Mouse (Mus musculus): ENCODE data around the gene Scml4. TPM values are rescaled to one million over a fixed set of nuclear protein-coding genes. Genes with fewer than 3 reads are reported as not detected.
A peak's percentile ranks its signal among the peaks of the same experiment; 100 is the strongest.

The Scml4 gene
- polyA plus RNA-seq, 1 experiment: not detected

DNA sequence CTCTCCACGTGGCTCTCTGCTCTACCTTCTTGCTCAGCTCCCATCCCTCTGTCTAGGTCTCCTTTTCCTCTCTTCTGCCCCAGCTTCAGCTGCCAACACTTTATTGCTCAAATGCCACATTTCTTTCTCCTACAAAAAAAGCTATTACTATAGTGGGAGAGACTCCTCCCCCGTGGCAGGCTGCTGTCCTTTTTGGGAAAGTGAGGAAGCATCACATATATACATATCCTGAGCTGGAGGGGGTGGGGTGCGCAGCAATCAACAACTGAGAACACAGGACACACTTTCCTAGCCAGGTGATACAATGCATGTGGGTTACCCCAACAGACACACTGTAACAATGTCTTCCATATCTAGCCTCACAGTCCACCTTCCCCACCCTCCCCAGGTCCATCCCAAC is 118.2 kb downstream of the Scml4 start:
- Histone ChIP-seq H3K4me3 (ENCODE audit: insufficient read depth, low read depth, low read length) (no peak overlapping the region), H3K27ac (ENCODE audit: insufficient read depth, low read depth, low read length) (no peak overlapping the region), H3K4me1 (ENCODE audit: control insufficient read depth, insufficient read depth, low read length) (no peaks in the 10 kb centered on the region)
- WGBS: 63% methylated on average over 3 of the region's 3 CpGs
- TF ChIP-seq CTCF (IDR thresholded peaks at IDR 0.05; ENCODE audit: insufficient read depth, low read depth, low read length) (no peak), POLR2A (IDR thresholded peaks at IDR 0.05; ENCODE audit: insufficient read depth, low read depth, low read length) (no peak)

GRCm38 (mm10) chr10:42980999-42981757 is 121.0 kb downstream of the Scml4 start:
- Histone ChIP-seq H3K4me1 (ENCODE audit: control insufficient read depth, insufficient read depth, low read length) (no peaks in the 10 kb centered on the region), H3K27ac (ENCODE audit: insufficient read depth, low read depth, low read length) (no peak overlapping the region), H3K4me3 (ENCODE audit: insufficient read depth, low read depth, low read length) (no peak overlapping the region)
- WGBS: 76% methylated on average over 7 of the region's 7 CpGs
- TF ChIP-seq CTCF (IDR thresholded peaks at IDR 0.05; ENCODE audit: insufficient read depth, low read depth, low read length): no peak
- TF ChIP-seq POLR2A (IDR thresholded peaks at IDR 0.05; ENCODE audit: insufficient read depth, low read depth, low read length): no peak

GRCm38 (mm10) chr10:42984886-42985285 is 124.7 kb downstream of the Scml4 start:
- 95% methylated on average over 4 of the region's 4 CpGs for WGBS
- TF ChIP-seq POLR2A (IDR thresholded peaks at IDR 0.05; ENCODE audit: insufficient read depth, low read depth, low read length) (no peak), CTCF (IDR thresholded peaks at IDR 0.05; ENCODE audit: insufficient read depth, low read depth, low read length) (no peak)
- H3K27ac ChIP-seq (ENCODE audit: insufficient read depth, low read depth, low read length): no peak overlapping the region
- no peaks in the 10 kb centered on the region for H3K4me1 ChIP-seq (ENCODE audit: control insufficient read depth, insufficient read depth, low read length)
- no peak overlapping the region for H3K4me3 ChIP-seq (ENCODE audit: insufficient read depth, low read depth, low read length)

DNA sequence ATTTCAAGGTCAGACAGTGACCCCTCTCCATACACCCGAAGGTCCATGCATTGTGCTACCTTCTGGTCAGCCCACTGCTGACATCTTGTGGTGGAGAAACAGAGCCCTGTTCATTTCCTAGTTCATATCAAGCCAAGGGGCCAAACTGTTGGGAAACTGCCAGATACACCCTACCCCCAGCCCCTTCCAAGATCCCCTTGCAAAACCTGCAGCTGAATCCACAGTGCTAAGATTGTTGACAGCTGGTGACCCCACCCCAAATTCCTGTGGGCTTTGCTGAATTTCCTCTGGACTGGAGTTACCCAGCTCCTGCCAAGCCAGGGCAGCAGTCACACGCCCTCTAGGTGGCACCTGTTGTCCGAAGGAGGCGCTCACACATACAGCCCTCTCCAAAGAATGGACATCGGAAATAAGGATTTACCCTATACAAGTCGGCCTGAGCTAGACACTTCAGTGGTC is 127.5 kb downstream of the Scml4 start:
- Histone ChIP-seq H3K4me1 (ENCODE audit: control insufficient read depth, insufficient read depth, low read length) (peaks cover 7% of the 10 kb centered on the region), H3K4me3 (ENCODE audit: insufficient read depth, low read depth, low read length) (no peak overlapping the region), H3K27ac (ENCODE audit: insufficient read depth, low read depth, low read length) (no peak overlapping the region)
- WGBS: 32% methylated on average over 6 of the region's 6 CpGs
- TF ChIP-seq CTCF (IDR thresholded peaks at IDR 0.05; ENCODE audit: insufficient read depth, low read depth, low read length): 0 out of 2 replicates have a peak, but pooled peaks have one; percentile 7
- no peak for TF ChIP-seq POLR2A (IDR thresholded peaks at IDR 0.05; ENCODE audit: insufficient read depth, low read depth, low read length)

GRCm38 (mm10) chr10:42988627-42989026 is 128.5 kb downstream of the Scml4 start:
- no peak overlapping the region for H3K4me3 ChIP-seq (ENCODE audit: insufficient read depth, low read depth, low read length)
- WGBS: 73% methylated on average over 15 of the region's 15 CpGs
- TF ChIP-seq POLR2A (IDR thresholded peaks at IDR 0.05; ENCODE audit: insufficient read depth, low read depth, low read length) (no peak), CTCF (IDR thresholded peaks at IDR 0.05; ENCODE audit: insufficient read depth, low read depth, low read length) (no peak)
- H3K4me1 ChIP-seq (ENCODE audit: control insufficient read depth, insufficient read depth, low read length): peaks cover 7% of the 10 kb centered on the region
- H3K27ac ChIP-seq (ENCODE audit: insufficient read depth, low read depth, low read length): no peak overlapping the region

GRCm38 (mm10) chr10:42989910-42990309 is 129.7 kb downstream of the Scml4 start:
- H3K4me1 ChIP-seq (ENCODE audit: control insufficient read depth, insufficient read depth, low read length): peaks cover 14% of the 10 kb centered on the region
- no peak overlapping the region for H3K4me3 ChIP-seq (ENCODE audit: insufficient read depth, low read depth, low read length)
- TF ChIP-seq CTCF (IDR thresholded peaks at IDR 0.05; ENCODE audit: insufficient read depth, low read depth, low read length) (no peak), POLR2A (IDR thresholded peaks at IDR 0.05; ENCODE audit: insufficient read depth, low read depth, low read length) (no peak)
- no peak overlapping the region for H3K27ac ChIP-seq (ENCODE audit: insufficient read depth, low read depth, low read length)
- 45% methylated on average over 6 of the region's 6 CpGs for WGBS

GRCm38 (mm10) chr10:42991018-42991417 is 130.8 kb downstream of the Scml4 start:
- no peak for TF ChIP-seq CTCF (IDR thresholded peaks at IDR 0.05; ENCODE audit: insufficient read depth, low read depth, low read length)
- TF ChIP-seq POLR2A (IDR thresholded peaks at IDR 0.05; ENCODE audit: insufficient read depth, low read depth, low read length): no peak

GRCm38 (mm10) chr10:42994331-42994782 is 134.2 kb downstream of the Scml4 start:
- TF ChIP-seq POLR2A (IDR thresholded peaks at IDR 0.05; ENCODE audit: insufficient read depth, low read depth, low read length): no peak
- TF ChIP-seq CTCF (IDR thresholded peaks at IDR 0.05; ENCODE audit: insufficient read depth, low read depth, low read length): no peak
- WGBS: 42% methylated on average over 13 of the region's 13 CpGs
- no peak overlapping the region for H3K27ac ChIP-seq (ENCODE audit: insufficient read depth, low read depth, low read length)
- no peak overlapping the region for H3K4me3 ChIP-seq (ENCODE audit: insufficient read depth, low read depth, low read length)
- peaks cover 17% of the 10 kb centered on the region for H3K4me1 ChIP-seq (ENCODE audit: control insufficient read depth, insufficient read depth, low read length)

More at GRCm38 (mm10) chr10:42991018-42991417, 130.8 kb downstream of the Scml4 start:
- Histone ChIP-seq H3K4me3 (ENCODE audit: insufficient read depth, low read depth, low read length) (no peak overlapping the region), H3K4me1 (ENCODE audit: control insufficient read depth, insufficient read depth, low read length) (peaks cover 17% of the 10 kb centered on the region), H3K27ac (ENCODE audit: insufficient read depth, low read depth, low read length) (no peak overlapping the region)
- WGBS: 60% methylated on average over 9 of the region's 9 CpGs

- peaks cover 17% of the 10 kb centered on the region for H3K4me1 ChIP-seq (ENCODE audit: control insufficient read depth, insufficient read depth, low read length)
- no peak overlapping the region for H3K27ac ChIP-seq (ENCODE audit: insufficient read depth, low read depth, low read length)
- WGBS: 85% methylated on average over 13 of the region's 13 CpGs
- TF ChIP-seq POLR2A (IDR thresholded peaks at IDR 0.05; ENCODE audit: insufficient read depth, low read depth, low read length) (no peak), CTCF (IDR thresholded peaks at IDR 0.05; ENCODE audit: insufficient read depth, low read depth, low read length) (no peak)
- no peak overlapping the region for H3K4me3 ChIP-seq (ENCODE audit: insufficient read depth, low read depth, low read length)
Observed at GRCm38 (mm10) chr10:42995484-42995895, 135.3 kb downstream of the Scml4 start.
